21 mouse cellular contexts compared by ENCODE assay signal in the genomic region with DNA sequence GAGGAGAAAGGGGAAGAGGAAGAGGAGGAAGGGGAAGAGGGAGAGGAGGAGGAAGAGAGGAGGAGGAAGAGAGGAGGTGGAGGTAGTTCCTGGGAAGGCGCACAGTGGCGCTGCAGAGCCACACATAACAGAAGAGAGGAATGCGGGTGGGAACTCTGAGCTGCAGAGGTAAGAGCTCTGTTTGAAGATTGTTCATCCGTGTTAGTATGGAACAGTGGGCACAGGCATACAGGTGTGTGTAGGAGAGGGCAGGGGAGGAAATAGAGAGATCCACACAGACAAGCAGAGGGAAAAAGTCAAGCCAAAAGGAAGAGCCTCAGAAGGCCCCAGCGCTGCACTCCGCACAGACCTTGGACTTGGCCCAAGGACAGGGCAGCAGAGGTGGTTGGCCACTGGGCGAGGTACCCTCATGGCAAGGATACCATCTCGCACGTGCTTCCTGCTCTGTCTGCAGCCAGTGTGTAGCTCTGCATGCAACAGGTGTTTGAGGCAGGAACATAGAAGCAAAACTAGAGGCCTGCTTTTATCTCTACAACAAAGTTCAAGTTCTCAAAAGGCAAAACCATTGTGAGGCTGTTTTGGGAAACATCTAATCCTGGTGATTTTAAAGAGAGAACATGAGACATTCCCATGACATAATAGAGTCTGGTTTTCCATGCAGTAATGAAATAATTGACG.
A peak's percentile ranks its signal among the peaks of the same experiment; 100 is the strongest.
DNase-seq lines count a peak whose midpoint lies in the region; ATAC-seq and TF ChIP-seq lines count a peak whose summit lies in the region.
"Had no signal": no experiment of that assay in that cellular context is flagged by ENCODE, and none has a peak within 500 bp of the region (broad histone marks: within the 10 kb centered on the region; RNA-seq: fewer than 3 reads in every experiment).

No protein-coding gene starts in this region.

- no peak for TF ChIP-seq EP300 in stomach, postnatal 0 days (optimal IDR thresholded peaks at IDR 0.05)

- 0 out of 2 replicates have a peak, but pooled peaks have one; percentile 14 for TF ChIP-seq CTCF in lung, adult 2 months (IDR thresholded peaks at IDR 0.05; ENCODE audit: insufficient read depth, low read length)
- TF ChIP-seq CTCF in kidney, adult 2 months (conservative IDR thresholded peaks at IDR 0.05; ENCODE audit: insufficient read depth, insufficient read length, low read depth, low read length) = no peak; the same call in 1 of the 2 replicates
- peak; percentile 30; the same call in 1 of the 2 replicates for TF ChIP-seq CTCF in stomach, postnatal 0 days (IDR thresholded peaks at IDR 0.05; ENCODE audit: low read depth)

- no peak for TF ChIP-seq POLR2A in lung, adult 2 months (IDR thresholded peaks at IDR 0.05; ENCODE audit: borderline replicate concordance, extremely low read depth, low read depth, low read length)
- TF ChIP-seq POLR2A in kidney, adult 2 months (IDR thresholded peaks at IDR 0.05; ENCODE audit: low read depth, low read length) = no peak

- H3K4me3 ChIP-seq in lung, adult 2 months (replicated peaks; ENCODE audit: extremely low read depth, low read depth, low read length) = no peak overlapping the region
- no peak overlapping the region for H3K4me3 ChIP-seq in kidney, adult 2 months (ENCODE audit: insufficient read depth, low read depth, low read length)
- H3K4me3 ChIP-seq in kidney, embryonic 16.5 days (ENCODE audit: low read length) = no peak overlapping the region
- H3K4me3 ChIP-seq in stomach, postnatal 0 days (ENCODE audit: low read depth, low read length) = no peak overlapping the region
- H3K4me3 ChIP-seq in hindbrain, embryonic 10.5 days = no peak overlapping the region
- H3K4me3 ChIP-seq: erythroblast, embryonic 14.5 days; forebrain, embryonic 13.5 days; heart, embryonic 10.5 days; hindbrain, embryonic 15.5 days; liver, embryonic 13.5 days; megakaryocyte, embryonic 14.5 days; midbrain, embryonic 15.5 days; neural tube, embryonic 15.5 days had no signal

- peaks cover 4% of the 10 kb centered on the region; the same call in 1 of the 2 replicates for H3K9me3 ChIP-seq in kidney, embryonic 16.5 days (ENCODE audit: low read length)
- H3K9me3 ChIP-seq in stomach, postnatal 0 days (ENCODE audit: control insufficient read depth, low read length) = no peaks in the 10 kb centered on the region
- no peaks in the 10 kb centered on the region for H3K9me3 ChIP-seq in hindbrain, embryonic 10.5 days
- H3K9me3 ChIP-seq: forebrain, embryonic 13.5 days; heart, embryonic 10.5 days; hindbrain, embryonic 15.5 days; liver, embryonic 13.5 days; megakaryocyte, embryonic 14.5 days; midbrain, embryonic 15.5 days; neural tube, embryonic 15.5 days had no signal

- intact Hi-C loops in left cerebral cortex, postnatal 14 days (cut with DNase I) = no loop called here

- 75% methylated on average over 10 of the region's 10 CpGs for WGBS in lung, adult 2 months
- WGBS in kidney, adult 2 months = 64% methylated on average over 10 of the region's 10 CpGs
- WGBS in kidney, embryonic 16.5 days = 71% methylated on average over 10 of the region's 10 CpGs
- WGBS in stomach, postnatal 0 days = 72% methylated on average over 10 of the region's 10 CpGs
- WGBS in hindbrain, embryonic 10.5 days = 80% methylated on average over 10 of the region's 10 CpGs

- H3K36me3 ChIP-seq in kidney, adult 2 months (ENCODE audit: control insufficient read depth, insufficient read depth, low read length) = no peaks in the 10 kb centered on the region
- no peaks in the 10 kb centered on the region for H3K36me3 ChIP-seq in kidney, embryonic 16.5 days (ENCODE audit: insufficient read depth, low read length)
- no peaks in the 10 kb centered on the region for H3K36me3 ChIP-seq in stomach, postnatal 0 days (ENCODE audit: control insufficient read depth, insufficient read depth, low read length)
- no peaks in the 10 kb centered on the region for H3K36me3 ChIP-seq in hindbrain, embryonic 10.5 days
- H3K36me3 ChIP-seq: heart, embryonic 10.5 days; hindbrain, embryonic 15.5 days; liver, embryonic 13.5 days; midbrain, embryonic 15.5 days; neural tube, embryonic 15.5 days had no signal

- DNase-seq in lung, adult 2 months = no peak
- no peak for DNase-seq in lung, postnatal 14 days
- peak; percentile 42 for DNase-seq in kidney, adult 2 months
- no peak for DNase-seq in stomach, postnatal 0 days (ENCODE audit: low spot score)
- DNase-seq in hindbrain, embryonic 10.5 days (ENCODE audit: low spot score) = no peak
- no peak for DNase-seq in left cerebral cortex, postnatal 14 days (ENCODE audit: low spot score in 2 of 2)
- DNase-seq: adrenal gland, postnatal 14 days; cerebellum, adult 9-10 months; gastrocnemius, postnatal 10 days; liver, embryonic 13.5 days; lung, embryonic 14.5 days; lung, postnatal 36 days; right cerebral cortex, adult 18-20 months had no signal

- H3K27ac ChIP-seq in kidney, adult 2 months (ENCODE audit: insufficient read depth, low read depth, low read length) = no peak overlapping the region
- H3K27ac ChIP-seq in kidney, embryonic 16.5 days (ENCODE audit: low read length) = no peak overlapping the region
- H3K27ac ChIP-seq in stomach, postnatal 0 days (replicated peaks) = no peak overlapping the region
- H3K27ac ChIP-seq in hindbrain, embryonic 10.5 days = no peak overlapping the region
- H3K27ac ChIP-seq: forebrain, embryonic 13.5 days; heart, embryonic 10.5 days; hindbrain, embryonic 15.5 days; liver, embryonic 13.5 days; midbrain, embryonic 15.5 days; neural tube, embryonic 15.5 days had no signal

- ATAC-seq in kidney, embryonic 16.5 days (ENCODE audit: low FRiP score, low TSS enrichment) = peak; percentile 42; the same call in 1 of the 2 replicates
- ATAC-seq in stomach, postnatal 0 days (ENCODE audit: low FRiP score, low TSS enrichment) = no peak
- ATAC-seq: forebrain, embryonic 13.5 days; midbrain, embryonic 15.5 days had no signal

- H3K9ac ChIP-seq in kidney, embryonic 16.5 days (replicated peaks; ENCODE audit: low read length) = no peak overlapping the region
- H3K9ac ChIP-seq in stomach, postnatal 0 days (ENCODE audit: low read length) = no peak overlapping the region
- H3K9ac ChIP-seq: forebrain, embryonic 13.5 days; hindbrain, embryonic 15.5 days; liver, embryonic 13.5 days; lung, embryonic 14.5 days; midbrain, embryonic 15.5 days; neural tube, embryonic 15.5 days had no signal

- H3K27me3 ChIP-seq in kidney, adult 2 months (replicated peaks; ENCODE audit: control insufficient read depth, insufficient read depth, low read length) = no peaks in the 10 kb centered on the region
- no peaks in the 10 kb centered on the region for H3K27me3 ChIP-seq in kidney, embryonic 16.5 days (ENCODE audit: insufficient read depth, low read length)
- H3K27me3 ChIP-seq in stomach, postnatal 0 days (ENCODE audit: control insufficient read depth, insufficient read depth, low read length) = no peaks in the 10 kb centered on the region
- no peaks in the 10 kb centered on the region for H3K27me3 ChIP-seq in hindbrain, embryonic 10.5 days (ENCODE audit: insufficient read depth, poor library complexity, severe bottlenecking)
- H3K27me3 ChIP-seq: forebrain, embryonic 13.5 days; hindbrain, embryonic 15.5 days; liver, embryonic 13.5 days; megakaryocyte, embryonic 14.5 days; midbrain, embryonic 15.5 days; neural tube, embryonic 15.5 days had no signal

- H3K4me1 ChIP-seq in lung, adult 2 months (ENCODE audit: control insufficient read depth, insufficient read depth, low read length) = no peaks in the 10 kb centered on the region
- no peaks in the 10 kb centered on the region for H3K4me1 ChIP-seq in kidney, adult 2 months (ENCODE audit: control insufficient read depth, insufficient read depth, low read length)
- no peaks in the 10 kb centered on the region for H3K4me1 ChIP-seq in kidney, embryonic 16.5 days (ENCODE audit: insufficient read depth, low read length)
- no peaks in the 10 kb centered on the region for H3K4me1 ChIP-seq in stomach, postnatal 0 days (replicated peaks; ENCODE audit: control insufficient read depth, insufficient read depth)
- no peaks in the 10 kb centered on the region for H3K4me1 ChIP-seq in hindbrain, embryonic 10.5 days (replicated peaks)
- H3K4me1 ChIP-seq: forebrain, embryonic 13.5 days; hindbrain, embryonic 15.5 days; liver, embryonic 13.5 days; megakaryocyte, embryonic 14.5 days; midbrain, embryonic 15.5 days; neural tube, embryonic 15.5 days had no signal

- no peak overlapping the region for H3K4me2 ChIP-seq in kidney, embryonic 16.5 days (replicated peaks; ENCODE audit: low read depth, low read length)
- no peak overlapping the region for H3K4me2 ChIP-seq in stomach, postnatal 0 days (replicated peaks; ENCODE audit: low read depth)
- H3K4me2 ChIP-seq: forebrain, embryonic 13.5 days; hindbrain, embryonic 15.5 days; liver, embryonic 13.5 days; lung, embryonic 14.5 days; midbrain, embryonic 15.5 days; neural tube, embryonic 15.5 days had no signal
